Mouse (Mus musculus) CH12.LX (cell line): ENCODE measurements at regions not wholly inside any gene's neighbourhood (a gene's known extent, or its start where the extent isn't known, plus 50 kb on each side); places are given as distances from the start of the nearest gene placed in this dataset.

Source experiments
- DNase-seq: peaks from one replicate; pipeline ENCODE4 v3.0.0-alpha.2; 2013; ENCODE audit errors: extremely low read depth
- H3K27ac ChIP-seq: 2 replicates; pipeline ENCODE4 v1.5.1; 2012; ENCODE audit warnings: low read depth, mild to moderate bottlenecking, control low read depth, moderate library complexity; ENCODE audit not compliant: insufficient read depth
- H3K27me3 ChIP-seq: replicated peaks from 2 replicates; pipeline ENCODE3; 2012; ENCODE audit warnings: inconsistent platforms
- H3K36me3 ChIP-seq, 2 experiments: replicated peaks in 1 of 2; 2 replicates each; pipeline versions ENCODE3 to v1.6.1; 2012; ENCODE audit warnings: inconsistent platforms in 1 of 2, low read length in 1 of 2, mild to moderate bottlenecking in 1 of 2, mixed read lengths in 1 of 2, moderate library complexity in 1 of 2; ENCODE audit not compliant: control insufficient read depth in 1 of 2, insufficient read depth in 1 of 2
- H3K4me1 ChIP-seq, 2 experiments: 2 replicates each; pipeline ENCODE4 v1.6.1; 2012; ENCODE audit warnings: inconsistent platforms in 1 of 2, moderate library complexity in 1 of 2; ENCODE audit not compliant: insufficient read depth in 2 of 2, control insufficient read depth in 1 of 2
- H3K4me2 ChIP-seq: 2 replicates; pipeline ENCODE4 v1.6.1; 2012; ENCODE audit warnings: low read depth, mild to moderate bottlenecking, control low read depth; ENCODE audit not compliant: poor library complexity, insufficient read depth, severe bottlenecking
- H3K4me3 ChIP-seq, 3 experiments: fragments of 150-350 bp in 1 of 3; sonication (generic) in 1 of 3; replicated peaks in 1 of 3; 2 replicates each; pipeline versions ENCODE3 to v1.5.1; 2011 to 2012; ENCODE audit warnings: low read depth in 2 of 3, low read length in 2 of 3, mild to moderate bottlenecking in 2 of 3, moderate library complexity in 2 of 3, control low read depth in 1 of 3, improper control_type of control experiment in 1 of 3, inconsistent platforms in 1 of 3, mixed read lengths in 1 of 3; ENCODE audit not compliant: poor library complexity in 1 of 3
- H3K79me2 ChIP-seq: replicated peaks from 2 replicates; pipeline ENCODE4 v1.6.1; 2012; ENCODE audit warnings: mild to moderate bottlenecking, moderate library complexity; ENCODE audit not compliant: control insufficient read depth, poor library complexity, insufficient read depth, severe bottlenecking; ENCODE audit errors: extremely low read depth
- H3K9ac ChIP-seq: 2 replicates; pipeline ENCODE4 v1.6.1; 2012; ENCODE audit warnings: low read depth, mild to moderate bottlenecking, control low read depth, moderate library complexity; ENCODE audit not compliant: insufficient read depth
- H3K9me3 ChIP-seq: replicated peaks from 2 replicates; pipeline ENCODE3; 2012; ENCODE audit warnings: low read length, inconsistent platforms, mixed read lengths
- CHD1 ChIP-seq: IDR thresholded peaks from 2 replicates; pipeline ENCODE4 v1.6.1; 2012; ENCODE audit warnings: low read depth, low read length, improper control_type of control experiment, inconsistent platforms
- CHD2 ChIP-seq: IDR thresholded peaks from 2 replicates; pipeline ENCODE4 v1.6.1; 2011; ENCODE audit warnings: low read length, improper control_type of control experiment
- EP300 ChIP-seq: IDR thresholded peaks from 2 replicates; pipeline ENCODE4 v1.6.1; 2011; ENCODE audit warnings: low read length, improper control_type of control experiment
- GABPA ChIP-seq: IDR thresholded peaks from 2 replicates; pipeline ENCODE4 v1.6.1; 2012; ENCODE audit warnings: low read depth, low read length, improper control_type of control experiment, inconsistent platforms; ENCODE audit not compliant: insufficient replicate concordance
- IRF4 ChIP-seq: IDR thresholded peaks from 2 replicates; pipeline ENCODE4 v1.6.1; 2014; ENCODE audit warnings: low read depth, mild to moderate bottlenecking, inconsistent platforms, low read length, improper control_type of control experiment
- JUN ChIP-seq: IDR thresholded peaks from 2 replicates; pipeline ENCODE4 v1.6.1; 2011; ENCODE audit warnings: low read depth, mild to moderate bottlenecking, low read length, improper control_type of control experiment, moderate library complexity; ENCODE audit not compliant: insufficient read depth
- JUND ChIP-seq: conservative IDR thresholded peaks from 2 replicates; pipeline ENCODE4 v1.6.1; 2011; ENCODE audit warnings: low read depth, low read length, improper control_type of control experiment
- MAFK ChIP-seq: IDR thresholded peaks from 2 replicates; pipeline ENCODE4 v1.6.1; 2011; ENCODE audit warnings: low read length, improper control_type of control experiment; ENCODE audit not compliant: insufficient replicate concordance
- MAX ChIP-seq: IDR thresholded peaks from 2 replicates; pipeline ENCODE4 v1.6.1; 2011; ENCODE audit warnings: low read length, improper control_type of control experiment
- MEF2A ChIP-seq: IDR thresholded peaks from 2 replicates; pipeline ENCODE4 v1.6.1; 2014; ENCODE audit warnings: low read depth, mild to moderate bottlenecking, inconsistent platforms, low read length, improper control_type of control experiment, borderline replicate concordance
- NRF1 ChIP-seq: IDR thresholded peaks from 2 replicates; pipeline ENCODE4 v1.6.1; 2014; ENCODE audit warnings: low read depth, mild to moderate bottlenecking, inconsistent platforms, low read length, improper control_type of control experiment, moderate library complexity
- PAX5 ChIP-seq: IDR thresholded peaks from 2 replicates; pipeline ENCODE4 v1.6.1; 2012; ENCODE audit warnings: low read length, inconsistent platforms, mixed read lengths
- RCOR1 ChIP-seq: conservative IDR thresholded peaks from 2 replicates; pipeline ENCODE4 v1.6.1; 2012; ENCODE audit warnings: low read depth, mild to moderate bottlenecking, inconsistent platforms, low read length, improper control_type of control experiment
- SMC3 ChIP-seq: IDR thresholded peaks from 2 replicates; pipeline ENCODE4 v1.6.1; 2011; ENCODE audit warnings: low read depth, low read length, improper control_type of control experiment
- TBP ChIP-seq: conservative IDR thresholded peaks from 2 replicates; pipeline ENCODE4 v1.6.1; 2011; ENCODE audit warnings: low read depth, low read length, improper control_type of control experiment
- TCF12 ChIP-seq: IDR thresholded peaks from 2 replicates; pipeline ENCODE4 v1.6.1; 2014; ENCODE audit warnings: low read depth, mild to moderate bottlenecking, inconsistent platforms, low read length, improper control_type of control experiment
- UBTF ChIP-seq: IDR thresholded peaks from 2 replicates; pipeline ENCODE4 v1.6.1; 2012; ENCODE audit warnings: low read depth, mild to moderate bottlenecking, inconsistent platforms, low read length, improper control_type of control experiment, moderate library complexity
- ZC3H11A ChIP-seq: IDR thresholded peaks from 2 replicates; pipeline ENCODE4 v1.6.1; 2012; ENCODE audit warnings: low read depth, mild to moderate bottlenecking, inconsistent platforms, low read length, improper control_type of control experiment
- ZNF384 ChIP-seq: IDR thresholded peaks from 2 replicates; pipeline ENCODE4 v1.6.1; 2012; ENCODE audit warnings: low read depth, low read length, improper control_type of control experiment, inconsistent platforms
- dilution Hi-C: fragments of 300-500 bp; cut with MboI; formaldehyde crosslinking; loops from 2 replicates; pipeline ENCODE4 v1.14.3; 2020; ENCODE audit warnings: low sequenced_read_pairs; ENCODE audit not compliant: extremely low pct_unique_long_range_greater_than_20kb, extremely low pct_ligation_motif_present
- in situ Hi-C: fragments of 300-500 bp; cut with MboI; formaldehyde crosslinking; loops from 3 replicates; pipeline ENCODE4 v1.14.3; 2019; ENCODE audit warnings: low sequenced_read_pairs, low pct_ligation_motif_present, low pct_unique_long_range_greater_than_20kb, mixed read lengths

DNA sequence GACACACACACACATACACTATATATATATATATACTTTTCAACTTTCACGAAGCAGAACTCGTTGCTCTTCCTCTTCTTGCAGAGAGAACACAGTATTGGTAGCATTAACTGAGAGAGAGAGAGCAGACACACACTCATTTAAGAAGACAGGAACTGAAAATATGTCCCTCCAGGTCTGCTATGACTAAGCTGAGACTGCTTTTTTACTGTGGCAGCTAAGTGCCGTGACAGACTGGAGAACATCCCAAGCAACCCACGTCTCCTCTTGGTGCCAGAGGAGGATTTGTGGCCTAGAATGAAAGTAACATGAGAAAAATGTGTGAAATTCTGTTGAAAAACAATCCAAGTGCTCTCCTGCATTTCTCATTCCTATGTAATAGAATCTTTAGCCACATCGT is 159.9 kb upstream of the Tmco5 start:
- no peaks in the 10 kb centered on the region for H3K79me2 ChIP-seq
- H3K27ac ChIP-seq: no peak overlapping the region
- H3K4me3 ChIP-seq: no peak overlapping the region
- DNase-seq: peak; percentile 65
- no peak overlapping the region for H3K4me2 ChIP-seq
- H3K9ac ChIP-seq: no peak overlapping the region
- no peaks in the 10 kb centered on the region for H3K27me3 ChIP-seq
- no peaks in the 10 kb centered on the region for H3K9me3 ChIP-seq
- H3K36me3 ChIP-seq: no peaks in the 10 kb centered on the region
- peaks cover 0 to 10% of the 10 kb centered on the region in 2 experiments; a peak in 2 of 4 replicates for H3K4me1 ChIP-seq
- dilution Hi-C loops: no loop called here
- in situ Hi-C loops: no loop called here
- 0 out of 2 replicates have a peak, but pooled peaks have one; percentile 32 for TF ChIP-seq CHD2
- 0 out of 2 replicates have a peak, but pooled peaks have one; percentile 40 for TF ChIP-seq MAFK
- no peak for TF ChIP-seq UBTF
- TF ChIP-seq JUND: peak; percentile 75
- no peak for TF ChIP-seq MAX
- TF ChIP-seq EP300: peak; percentile 92
- 0 out of 2 replicates have a peak, but pooled peaks have one; percentile 18 for TF ChIP-seq ZNF384
- 0 out of 2 replicates have a peak, but pooled peaks have one; percentile 10 for TF ChIP-seq TCF12
- no peak for TF ChIP-seq GABPA
- TF ChIP-seq RCOR1: peak; percentile 82
- TF ChIP-seq IRF4: peak; percentile 87
- TF ChIP-seq NRF1: no peak
- peak; percentile 63 for TF ChIP-seq JUN
- no peak for TF ChIP-seq CHD1
- no peak for TF ChIP-seq SMC3
- 0 out of 2 replicates have a peak, but pooled peaks have one; percentile 24 for TF ChIP-seq MEF2A
- TF ChIP-seq, all 38 proteins: peak for 10

DNA sequence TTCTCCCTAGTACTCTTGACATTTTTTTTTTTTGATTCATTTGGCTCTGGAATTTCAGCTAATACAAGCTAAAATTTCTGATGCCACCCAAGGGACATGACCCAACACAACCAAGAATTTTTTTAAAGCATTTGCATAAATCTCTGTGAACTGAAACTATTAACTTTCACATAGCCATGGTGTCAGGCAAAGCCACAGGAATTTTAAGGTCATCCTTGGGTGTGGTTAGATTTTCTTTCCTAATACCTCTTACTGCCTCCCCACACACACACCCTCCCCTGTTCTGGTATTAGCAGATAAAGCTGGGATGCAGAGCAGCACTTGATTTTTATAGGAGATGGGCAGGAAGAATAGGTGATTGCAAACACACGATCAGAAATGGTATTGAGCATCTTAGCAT is 150.9 kb upstream of the Tmco5 start:
- Histone ChIP-seq H3K9me3 (no peaks in the 10 kb centered on the region), H3K9ac (no peak overlapping the region), H3K27ac (no peak overlapping the region), H3K27me3 (no peaks in the 10 kb centered on the region), H3K4me1 (peaks cover 0 to 6% of the 10 kb centered on the region in 2 experiments; a peak in 2 of 4 replicates), H3K79me2 (no peaks in the 10 kb centered on the region), H3K4me3 (no peak overlapping the region), H3K4me2 (no peak overlapping the region), H3K36me3 (no peaks in the 10 kb centered on the region)
- dilution Hi-C loops: no loop called here
- peak; percentile 39; the same call in 1 of the 2 replicates for TF ChIP-seq ZNF384
- TF ChIP-seq ZC3H11A: no peak
- TF ChIP-seq SMC3: no peak
- no peak for TF ChIP-seq PAX5
- TF ChIP-seq TBP: no peak
- DNase-seq: peak; percentile 4
- in situ Hi-C loops: no loop called here
